Comparison of ENCODE assay signal across 11 mouse cellular contexts in the genomic region with DNA sequence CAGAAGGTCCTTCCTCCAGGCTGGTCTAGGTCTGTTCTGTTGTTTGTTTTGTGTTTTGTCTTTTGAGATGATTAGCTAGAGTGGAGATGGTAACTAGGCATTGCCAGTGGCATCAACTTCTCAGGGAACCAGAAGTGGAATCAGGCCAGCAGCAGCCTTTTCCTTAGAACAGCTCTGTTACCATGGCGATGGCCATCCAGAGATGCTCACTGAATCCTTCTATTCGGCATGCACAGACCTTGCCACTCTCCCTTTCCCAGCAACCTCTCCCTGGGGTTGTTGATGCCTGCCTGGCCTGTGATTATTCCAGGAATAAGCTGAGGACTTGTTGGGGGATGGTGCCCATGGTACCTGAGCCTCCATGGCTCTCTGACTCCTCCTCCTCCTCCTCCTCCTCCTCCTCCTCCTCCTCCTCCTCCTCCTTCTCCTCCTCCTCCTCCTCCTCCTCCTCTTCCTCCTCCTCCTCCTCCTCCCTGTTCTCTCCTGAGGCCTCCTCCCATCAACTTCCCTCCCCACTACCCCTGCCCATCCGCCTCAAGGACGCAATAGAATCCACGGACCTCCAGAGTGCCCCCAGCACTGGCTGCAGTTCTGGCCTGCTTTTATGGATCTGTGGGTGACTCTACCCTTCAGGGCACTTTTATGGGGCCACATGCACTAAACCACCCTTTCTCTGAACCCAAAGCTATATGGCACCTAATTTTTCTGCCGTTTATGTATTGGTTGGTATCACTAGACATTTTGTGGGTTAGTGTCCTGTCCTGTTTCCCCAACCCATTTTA. TPM values are rescaled to one million over a fixed set of nuclear protein-coding genes. Genes with fewer than 3 reads are reported as not detected.
DNase-seq lines count a peak whose midpoint lies in the region; ATAC-seq lines count a peak whose summit lies in the region.
"Had no signal": no experiment of that assay in that cellular context is flagged by ENCODE, and none has a peak within 500 bp of the region (broad histone marks: within the 10 kb centered on the region; RNA-seq: fewer than 3 reads in every experiment).

No protein-coding gene starts in this region.

- 78% methylated on average over 4 of the region's 6 CpGs for WGBS in hindbrain, embryonic 11.5 days
- 72% methylated on average over 5 of the region's 6 CpGs for WGBS in intestine, embryonic 16.5 days

- DNase-seq in frontal cortex, postnatal 25 days (ENCODE audit: low spot score in 2 of 2) = no peak
- peak; percentile 55 for DNase-seq in hindbrain, embryonic 11.5 days (ENCODE audit: low spot score)
- peak; percentile 72 for DNase-seq in left cerebral cortex, postnatal 4 days
- peak; percentile 70 for DNase-seq in right cerebral cortex, postnatal 14 days
- DNase-seq in lung, postnatal 25 days (ENCODE audit: low spot score) = no peak
- DNase-seq: B cell, adult 2 months; thymus, postnatal 25 days had no signal

- H3K9me3 ChIP-seq in hindbrain, embryonic 11.5 days (ENCODE audit: control insufficient read depth, low read length) = no peaks in the 10 kb centered on the region
- H3K9me3 ChIP-seq in intestine, embryonic 16.5 days (ENCODE audit: control insufficient read depth, low read length) = no peaks in the 10 kb centered on the region
- H3K9me3 ChIP-seq: heart, embryonic 15.5 days had no signal

- no peak overlapping the region for H3K4me3 ChIP-seq in hindbrain, embryonic 11.5 days (ENCODE audit: low read depth, low read length)
- no peak overlapping the region for H3K4me3 ChIP-seq in intestine, embryonic 16.5 days (ENCODE audit: low read length)
- H3K4me3 ChIP-seq: heart, embryonic 15.5 days had no signal

- intact Hi-C loops in left cerebral cortex, postnatal 4 days (cut with DNase I) = no loop called here

- H3K9ac ChIP-seq in hindbrain, embryonic 11.5 days (ENCODE audit: low read depth, low read length) = no peak overlapping the region
- no peak overlapping the region for H3K9ac ChIP-seq in intestine, embryonic 16.5 days (ENCODE audit: low read depth, low read length)
- H3K9ac ChIP-seq: heart, embryonic 15.5 days had no signal

- ATAC-seq in frontal cortex, adult (ENCODE audit: low TSS enrichment) = peak; percentile 79
- ATAC-seq in hindbrain, embryonic 11.5 days (ENCODE audit: low FRiP score) = peak; percentile 59; the same call in 1 of the 2 replicates
- no peak for ATAC-seq in monocyte, adult 5-6 weeks (replicated peaks; ENCODE audit: insufficient number of reproducible peaks, low FRiP score, low TSS enrichment, poor library complexity, severe bottlenecking)
- no peak for ATAC-seq in intestine, embryonic 16.5 days

- H3K4me2 ChIP-seq in hindbrain, embryonic 11.5 days (replicated peaks; ENCODE audit: low read depth, low read length) = no peak overlapping the region
- no peak overlapping the region for H3K4me2 ChIP-seq in intestine, embryonic 16.5 days (ENCODE audit: low read depth, low read length)
- H3K4me2 ChIP-seq: heart, embryonic 15.5 days had no signal

- peak overlapping the region; percentile 39; the same call in 1 of the 2 replicates for H3K27ac ChIP-seq in hindbrain, embryonic 11.5 days (ENCODE audit: low read depth, low read length)
- no peak overlapping the region for H3K27ac ChIP-seq in intestine, embryonic 16.5 days (ENCODE audit: low read length)

- no peaks in the 10 kb centered on the region for H3K27me3 ChIP-seq in hindbrain, embryonic 11.5 days (ENCODE audit: control insufficient read depth, insufficient read depth, low read length)
- no peaks in the 10 kb centered on the region for H3K27me3 ChIP-seq in intestine, embryonic 16.5 days (replicated peaks; ENCODE audit: control insufficient read depth, insufficient read depth, low read length)
- H3K27me3 ChIP-seq: heart, embryonic 15.5 days had no signal

- H3K36me3 ChIP-seq in hindbrain, embryonic 11.5 days (ENCODE audit: control insufficient read depth, insufficient read depth, low read length) = no peaks in the 10 kb centered on the region
- H3K36me3 ChIP-seq in intestine, embryonic 16.5 days (ENCODE audit: control insufficient read depth, insufficient read depth, low read length) = no peaks in the 10 kb centered on the region
- H3K36me3 ChIP-seq: heart, embryonic 15.5 days had no signal

- no peaks in the 10 kb centered on the region for H3K4me1 ChIP-seq in hindbrain, embryonic 11.5 days (replicated peaks; ENCODE audit: control insufficient read depth, insufficient read depth, low read length)
- H3K4me1 ChIP-seq in intestine, embryonic 16.5 days (ENCODE audit: control insufficient read depth, insufficient read depth, low read length) = no peaks in the 10 kb centered on the region

RNA-seq across cellular contexts. Expression of a gene that starts 22.7 kb away (rescaled TPM):
- polyA plus RNA-seq in hindbrain, embryonic 11.5 days (2014; fragmentation: Nextera tagmentation; extraction: Ambion mirVana) = 7.4 and 9.6 TPM in 2 replicates
- 1 to 10 TPM; 6.8 to 8.7 TPM for total RNA-seq in left cerebral cortex, postnatal 4 days (2021)
- not detected in 3 replicates for total RNA-seq in monocyte, adult 5-6 weeks (2017)
- polyA plus RNA-seq in intestine, embryonic 16.5 days (2015; fragmentation: Nextera tagmentation; extraction: Ambion mirVana) = 3.6 and 3.7 TPM in 2 replicates

Comparison
In these comparisons a context has a peak if more than half of its experiments do, and no peak if none do; other contexts are left out.
1. ATAC-seq: peak in frontal cortex, adult (single experiment) and hindbrain, embryonic 11.5 days (single experiment); none in monocyte, adult 5-6 weeks (single experiment) and intestine, embryonic 16.5 days (single experiment).
2. DNase-seq: peak in hindbrain, embryonic 11.5 days (single experiment), left cerebral cortex, postnatal 4 days (single experiment) and right cerebral cortex, postnatal 14 days (single experiment); none in frontal cortex, postnatal 25 days (0 of 2) and lung, postnatal 25 days (single experiment).